Mouse (Mus musculus) stomach, postnatal 0 days (tissue): Measurements from ENCODE around the gene Btg3.
"Not testable (repeated sequence)": the region's sequence is repeated elsewhere in the genome, so short reads cannot be mapped to it uniquely, and the experiment has no call there.

Experiments used
- CTCF ChIP-seq: IDR thresholded peaks from 2 replicates; pipeline ENCODE4 v1.5.1; 2016; ENCODE audit warnings: antibody characterized with exemption, low read depth, mild to moderate bottlenecking, moderate library complexity
- EP300 ChIP-seq: optimal IDR thresholded peaks from 2 replicates; pipeline ENCODE3; 2016; ENCODE audit warnings: antibody characterized with exemption

- peak; percentile 28; the same call in 1 of the 2 replicates for TF ChIP-seq CTCF
- not testable (repeated sequence) for TF ChIP-seq EP300
These were observed 12.4 kb downstream of the Btg3 start for GRCm38 (mm10) chr16:78364554-78364953.
